Mouse (Mus musculus) limb, embryonic 13.5 days (tissue): ENCODE data around the gene Ripor3. TPM values are rescaled to one million over a fixed set of nuclear protein-coding genes. Genes with fewer than 3 reads are reported as not detected.
"Not testable (repeated sequence)": the region's sequence is repeated elsewhere in the genome, so short reads cannot be mapped to it uniquely, and the experiment has no call there.

ENCODE experiments used
- ATAC-seq: fragments of 200-750 bp; cut with Nextera tagmentation; 2 replicates; pipeline ENCODE4 v1.8.0; 2017; ENCODE audit warnings: low read depth, moderate number of reproducible peaks, moderate TSS enrichment; ENCODE audit not compliant: low FRiP score
- H3K27ac ChIP-seq: fragments of 300-500 bp; sonication (generic); 2 replicates; pipeline ENCODE4 v1.5.1; 2015; ENCODE audit warnings: inconsistent platforms, mild to moderate bottlenecking, moderate library complexity
- H3K27me3 ChIP-seq: fragments of 300-500 bp; sonication (generic); 2 replicates; pipeline ENCODE4 v1.6.1; 2015; ENCODE audit warnings: mild to moderate bottlenecking, inconsistent platforms
- H3K36me3 ChIP-seq: fragments of 300-500 bp; sonication (generic); 2 replicates; pipeline ENCODE4 v1.6.1; 2015; ENCODE audit warnings: inconsistent platforms, mild to moderate bottlenecking, moderate library complexity
- H3K4me1 ChIP-seq: fragments of 300-500 bp; sonication (generic); 2 replicates; pipeline ENCODE4 v1.6.1; 2015; ENCODE audit warnings: inconsistent platforms
- H3K4me2 ChIP-seq: fragments of 300-500 bp; sonication (generic); replicated peaks from 2 replicates; pipeline ENCODE4 v1.6.1; 2015; ENCODE audit warnings: inconsistent platforms, mild to moderate bottlenecking, moderate library complexity
- H3K4me3 ChIP-seq: fragments of 300-500 bp; sonication (generic); 2 replicates; pipeline ENCODE4 v1.5.1; 2015; ENCODE audit warnings: moderate library complexity, mild to moderate bottlenecking, inconsistent platforms
- H3K9ac ChIP-seq: fragments of 300-500 bp; sonication (generic); 2 replicates; pipeline ENCODE4 v1.6.1; 2015; ENCODE audit warnings: mild to moderate bottlenecking, inconsistent platforms
- H3K9me3 ChIP-seq: fragments of 300-500 bp; sonication (generic); 2 replicates; pipeline ENCODE4 v1.6.1; 2016; ENCODE audit warnings: inconsistent platforms
- whole genome bisulfite sequencing: fragments of 180-500 bp; shearing (Covaris S2); methylation state at CpG from one replicate; pipeline ENCODE4 v1.1.7; 2015; 5-methylcytosine and 5-hydroxymethylcytosine counted together
- polyA plus RNA-seq: library from polyadenylated mRNA; unstranded; fragments of >200 nt; fragmentation: Nextera tagmentation; extraction: Ambion mirVana; gene quantifications from 2 replicates; pipeline ENCODE4 v1.2.1, GENCODE M21; 2015

Ripor3 gene
- 2.6 and 2.8 TPM in 2 replicates for polyA plus RNA-seq

DNA sequence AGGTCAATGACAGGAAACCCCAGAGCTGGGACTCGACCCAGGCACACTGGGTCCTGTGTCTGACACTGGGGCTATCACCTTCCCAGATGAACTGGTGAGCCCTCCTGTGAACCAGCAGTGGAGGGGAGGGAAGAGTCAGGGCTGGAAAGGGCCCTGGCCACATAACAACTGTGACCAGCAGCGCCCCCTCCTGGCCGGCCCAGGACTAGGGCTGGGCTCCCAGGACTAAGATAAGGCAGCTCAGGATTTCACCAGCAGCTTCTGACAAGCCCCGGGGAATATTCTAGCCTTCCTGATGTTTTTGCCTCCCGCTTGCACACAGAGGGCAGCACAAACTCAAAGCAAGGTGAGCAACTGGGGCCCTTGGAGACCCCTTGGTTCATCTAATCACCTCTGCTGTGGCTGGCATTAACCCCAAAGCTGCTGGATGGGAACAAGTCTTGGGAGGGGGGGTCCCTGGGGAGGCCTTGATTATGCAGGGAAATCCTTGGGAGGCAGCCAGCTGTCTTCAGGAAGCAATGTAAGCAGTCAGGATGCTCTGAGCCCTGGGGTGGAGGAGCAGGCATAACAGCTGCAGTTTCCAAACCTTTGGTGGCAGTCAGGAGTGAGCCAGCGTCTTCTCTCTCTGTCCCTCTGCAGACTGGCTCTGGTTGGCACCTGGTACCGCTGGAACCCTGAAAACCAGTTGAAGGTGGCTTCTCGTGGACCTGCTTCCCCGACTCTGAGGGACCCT, at the start of gene Ripor3:
Gene Ripor3, minus strand, starts transcription at position 683 of the 733 bp plus-strand sequence.
- H3K36me3 ChIP-seq, result no peaks in the 10 kb centered on the region
- no peak for ATAC-seq
- peaks cover 33% of the 10 kb centered on the region for H3K4me1 ChIP-seq
- H3K27ac ChIP-seq, result peak within 1 kb of the TSS; percentile 67
- no peaks in the 10 kb centered on the region for H3K9me3 ChIP-seq
- no peaks in the 10 kb centered on the region for H3K27me3 ChIP-seq
- H3K9ac ChIP-seq, result no peak within 1 kb of the TSS
- H3K4me3 ChIP-seq, result no peak within 1 kb of the TSS
- 31% methylated on average over 9 of the region's 9 CpGs for WGBS
- H3K4me2 ChIP-seq, result no peak within 1 kb of the TSS; the same call in 1 of the 2 replicates

GRCm38 (mm10) chr2:168059200-168059790, 48.9 kb upstream of the Ripor3 start:
- Histone ChIP-seq H3K4me2 (no peak overlapping the region), H3K36me3 (no peaks in the 10 kb centered on the region), H3K4me1 (peaks cover 30% of the 10 kb centered on the region), H3K27ac (no peak overlapping the region), H3K27me3 (no peaks in the 10 kb centered on the region), H3K9me3 (no peaks in the 10 kb centered on the region), H3K4me3 (no peak overlapping the region), H3K9ac (no peak overlapping the region)
- ATAC-seq, result no peak
- WGBS, result 80% methylated on average over 6 of the region's 6 CpGs

GRCm38 (mm10) chr2:168058488-168059199, 48.2 kb upstream of the Ripor3 start:
- 27% methylated on average over 13 of the region's 13 CpGs for WGBS
- Histone ChIP-seq H3K4me3 (no peak overlapping the region), H3K27me3 (no peaks in the 10 kb centered on the region), H3K9me3 (no peaks in the 10 kb centered on the region), H3K4me2 (no peak overlapping the region), H3K27ac (no peak overlapping the region), H3K4me1 (peaks cover 30% of the 10 kb centered on the region), H3K36me3 (no peaks in the 10 kb centered on the region), H3K9ac (no peak overlapping the region)
- ATAC-seq, result no peak

DNA sequence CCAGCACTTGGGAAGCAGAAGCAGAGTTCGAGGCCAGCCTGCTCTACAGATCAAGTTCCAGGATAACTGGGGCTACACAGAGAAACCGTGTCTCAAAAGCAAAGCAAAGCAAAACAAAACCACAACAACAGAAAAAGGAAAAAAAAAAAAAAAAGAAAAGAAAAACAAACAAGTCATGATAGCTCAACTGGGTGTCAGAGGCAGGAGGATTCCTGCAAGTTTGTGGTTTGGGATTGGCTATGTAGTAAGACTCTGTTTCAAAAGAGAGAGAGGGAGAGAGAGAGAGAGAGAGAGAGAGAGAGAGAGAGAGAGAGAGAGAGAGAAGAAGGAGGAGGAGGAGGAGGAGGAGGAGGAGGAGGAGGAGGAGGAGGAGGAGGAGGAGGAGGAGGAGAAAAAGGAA, 47.5 kb upstream of the Ripor3 start:
- ATAC-seq, H3K27me3 ChIP-seq, H3K36me3 ChIP-seq, H3K4me2 ChIP-seq, H3K4me3 ChIP-seq, H3K9me3 ChIP-seq, H3K27ac ChIP-seq, H3K9ac ChIP-seq: not testable (repeated sequence)
- whole genome bisulfite sequencing, result 68% methylated on average over 2 of the region's 2 CpGs
- H3K4me1 ChIP-seq, result peaks cover 30% of the 10 kb centered on the region

GRCm38 (mm10) chr2:168056666-168056933, 46.2 kb upstream of the Ripor3 start:
- H3K27ac ChIP-seq, result peak overlapping the region; percentile 73
- peaks cover 9% of the 10 kb centered on the region for H3K27me3 ChIP-seq
- H3K9me3 ChIP-seq, result no peaks in the 10 kb centered on the region
- peaks cover 30% of the 10 kb centered on the region for H3K4me1 ChIP-seq
- 4% methylated on average over 8 of the region's 8 CpGs for WGBS
- ATAC-seq, result 0 out of 2 replicates have a peak, but pooled peaks have one; percentile 37
- peak overlapping the region; percentile 38 for H3K4me2 ChIP-seq
- no peak overlapping the region for H3K9ac ChIP-seq
- H3K4me3 ChIP-seq, result no peak overlapping the region
- no peaks in the 10 kb centered on the region for H3K36me3 ChIP-seq

GRCm38 (mm10) chr2:168055910-168056665, 45.7 kb upstream of the Ripor3 start:
- Histone ChIP-seq H3K27me3 (peaks cover 14% of the 10 kb centered on the region), H3K27ac (peak overlapping the region; percentile 65), H3K4me3 (no peak overlapping the region), H3K4me2 (peak overlapping the region; percentile 38), H3K9me3 (no peaks in the 10 kb centered on the region), H3K4me1 (peaks cover 30% of the 10 kb centered on the region), H3K36me3 (no peaks in the 10 kb centered on the region), H3K9ac (no peak overlapping the region)
- WGBS, result 13% methylated on average over 14 of the region's 14 CpGs
- ATAC-seq, result 0 out of 2 replicates have a peak, but pooled peaks have one; percentile 53

GRCm38 (mm10) chr2:168054142-168054541, 43.7 kb upstream of the Ripor3 start:
- Histone ChIP-seq H3K36me3 (no peaks in the 10 kb centered on the region), H3K4me3 (no peak overlapping the region), H3K9ac (no peak overlapping the region), H3K4me1 (peaks cover 46% of the 10 kb centered on the region), H3K27me3 (peaks cover 34% of the 10 kb centered on the region), H3K27ac (no peak overlapping the region), H3K4me2 (no peak overlapping the region), H3K9me3 (no peaks in the 10 kb centered on the region)
- WGBS, result 90% methylated on average over 11 of the region's 11 CpGs
- no peak for ATAC-seq

- Histone ChIP-seq H3K4me1 (peaks cover 40% of the 10 kb centered on the region), H3K4me3 (no peak overlapping the region), H3K9ac (no peak overlapping the region), H3K4me2 (no peak overlapping the region), H3K9me3 (no peaks in the 10 kb centered on the region), H3K27me3 (peaks cover 39% of the 10 kb centered on the region), H3K36me3 (no peaks in the 10 kb centered on the region), H3K27ac (no peak overlapping the region)
- 15% methylated on average over 2 of the region's 2 CpGs for WGBS
- no peak for ATAC-seq
Observed at GRCm38 (mm10) chr2:168052689-168053088, 42.3 kb upstream of the Ripor3 start.

GRCm38 (mm10) chr2:168052156-168052555, 41.7 kb upstream of the Ripor3 start:
- H3K36me3 ChIP-seq, result no peaks in the 10 kb centered on the region
- ATAC-seq, result no peak
- H3K9me3 ChIP-seq, result no peaks in the 10 kb centered on the region
- no peak overlapping the region for H3K4me3 ChIP-seq
- no peak overlapping the region for H3K4me2 ChIP-seq
- peaks cover 37% of the 10 kb centered on the region for H3K4me1 ChIP-seq
- no peak overlapping the region for H3K9ac ChIP-seq
- H3K27ac ChIP-seq, result no peak overlapping the region
- H3K27me3 ChIP-seq, result peaks cover 39% of the 10 kb centered on the region
- 74% methylated on average over 1 of the region's 1 CpGs for WGBS

- peak overlapping the region; percentile 94 for H3K4me2 ChIP-seq
- ATAC-seq, result no peak
- peaks cover 39% of the 10 kb centered on the region for H3K27me3 ChIP-seq
- under 1% methylated on average over 55 of the region's 56 CpGs for WGBS
- H3K27ac ChIP-seq, result 0 out of 2 replicates have a peak overlapping the region, but pooled peaks have one; percentile 22
- H3K9me3 ChIP-seq, result no peaks in the 10 kb centered on the region
- no peaks in the 10 kb centered on the region for H3K36me3 ChIP-seq
- peak overlapping the region; percentile 79 for H3K9ac ChIP-seq
- H3K4me3 ChIP-seq, result peak overlapping the region; percentile 59
- H3K4me1 ChIP-seq, result peaks cover 34% of the 10 kb centered on the region
Observed at GRCm38 (mm10) chr2:168050000-168050942, 39.9 kb upstream of the Ripor3 start.

GRCm38 (mm10) chr2:168049002-168049635, 38.7 kb upstream of the Ripor3 start:
- Histone ChIP-seq H3K27ac (peak overlapping the region; percentile 15; the same call in 1 of the 2 replicates), H3K9me3 (no peaks in the 10 kb centered on the region), H3K27me3 (peaks cover 39% of the 10 kb centered on the region), H3K4me3 (peak overlapping the region; percentile 59), H3K9ac (peak overlapping the region; percentile 79), H3K4me2 (peak overlapping the region; percentile 94), H3K4me1 (peaks cover 46% of the 10 kb centered on the region), H3K36me3 (no peaks in the 10 kb centered on the region)
- no peak for ATAC-seq
- WGBS, result 9% methylated on average over 16 of the region's 16 CpGs
